Mouse (Mus musculus): ENCODE measurements at regions not wholly inside any gene's neighbourhood (a gene's known extent, or its start where the extent isn't known, plus 50 kb on each side); places are given as distances from the start of the nearest gene placed in this dataset.

DNA sequence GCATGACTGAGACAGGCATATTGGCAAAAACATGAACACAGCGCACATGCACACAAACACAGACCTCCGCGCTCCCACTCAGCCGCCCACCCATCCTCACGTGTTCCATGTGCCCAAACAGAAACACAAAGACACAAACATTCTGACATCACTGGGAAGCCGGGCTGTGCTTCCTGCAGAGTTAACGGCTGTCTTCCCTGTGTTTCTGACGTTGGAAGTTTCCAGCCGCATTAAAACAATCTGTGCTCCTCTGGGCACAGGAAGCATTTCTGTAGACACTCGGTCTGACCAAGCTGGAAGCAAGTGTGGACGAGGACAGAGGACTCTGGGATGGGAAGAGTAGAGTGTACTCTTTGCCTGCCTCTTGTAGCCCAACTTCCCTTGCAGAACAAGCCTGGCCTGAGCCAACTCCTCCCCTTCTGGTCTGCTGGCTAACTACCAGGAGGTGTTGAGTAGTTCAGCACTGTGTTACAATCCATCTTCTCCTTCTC lies 296.2 kb upstream of the Zfp703 start:
- peak; percentile 45 to 46 for DNase-seq (ENCODE audit: low spot score in 2 of 2)

DNA sequence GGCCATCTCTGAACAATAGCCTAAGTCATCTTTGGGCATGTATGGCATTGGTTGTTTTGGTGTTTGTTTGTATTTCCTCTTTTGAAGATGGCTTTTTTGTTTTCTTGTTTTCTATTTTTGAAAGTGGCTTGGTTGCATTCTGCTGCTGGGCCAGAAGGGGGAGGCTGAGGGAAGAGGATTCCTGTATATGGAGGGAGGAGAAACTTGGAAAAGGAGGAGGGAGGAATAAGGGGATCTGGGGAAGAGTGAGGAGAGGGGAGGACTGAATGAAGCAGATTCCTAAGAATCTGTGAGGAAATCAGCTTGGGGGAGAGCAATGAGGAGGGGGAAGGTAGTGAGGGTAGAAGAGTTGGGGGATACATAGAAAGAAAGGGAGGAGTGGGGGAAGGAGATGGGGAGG lies 290.0 kb upstream of the Zfp703 start:
- no peak for DNase-seq (ENCODE audit: low spot score in 2 of 2)

DNA sequence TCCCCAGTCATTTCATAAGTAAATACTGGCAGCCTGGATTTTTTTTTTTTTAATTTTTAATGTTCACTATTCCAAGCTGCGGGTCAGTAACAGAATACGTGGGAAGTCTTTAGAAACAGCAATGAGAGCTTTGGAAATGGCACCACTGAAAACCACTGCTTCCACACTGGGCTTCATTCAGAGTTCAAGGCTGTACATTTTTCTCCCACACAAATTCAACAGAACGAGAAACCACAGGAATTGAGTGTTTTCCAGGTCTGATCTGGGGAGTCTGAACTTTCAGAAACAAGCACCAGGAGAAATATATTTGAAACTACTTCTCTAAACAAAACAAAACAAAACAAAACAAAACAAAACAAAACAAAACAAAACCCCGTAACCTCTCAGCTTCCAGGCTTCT lies 289.1 kb upstream of the Zfp703 start:
- DNase-seq (ENCODE audit: low spot score in 2 of 2): no peak

DNA sequence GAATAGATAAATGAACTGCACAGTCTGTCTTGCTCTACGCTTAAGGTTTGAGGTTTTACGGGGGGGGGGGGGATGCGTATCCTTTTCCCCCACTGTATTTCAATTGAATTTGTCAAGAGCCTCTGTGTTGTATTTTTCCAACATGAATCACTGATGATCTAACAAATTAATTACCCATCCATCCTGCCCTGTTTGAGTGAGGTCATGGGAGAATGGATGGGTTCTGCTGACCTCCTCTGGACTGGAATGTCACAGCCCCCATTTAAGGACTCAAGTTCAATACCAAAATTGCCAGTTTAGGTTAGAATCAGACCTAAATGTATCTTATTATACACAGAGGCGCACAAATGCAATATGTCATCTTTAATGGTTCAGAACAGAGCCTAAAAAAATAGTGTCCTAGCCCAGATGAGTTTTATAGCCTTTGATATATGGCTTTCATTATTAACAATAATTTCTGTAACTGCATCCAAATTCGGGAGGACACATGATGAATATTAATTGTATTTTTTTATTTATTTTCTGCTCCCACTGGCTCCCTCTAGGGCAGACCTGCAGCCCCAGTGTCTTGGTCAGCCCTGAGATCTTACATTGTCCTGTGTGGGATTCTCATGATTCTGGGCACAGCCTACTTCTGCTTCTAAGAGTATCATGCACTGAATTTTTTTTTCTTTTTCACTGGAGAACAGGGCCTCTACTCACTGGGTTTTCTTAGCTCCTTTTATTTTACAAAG lies 288.2 kb upstream of the Zfp703 start:
- no peak for DNase-seq (ENCODE audit: low spot score in 2 of 2)

DNA sequence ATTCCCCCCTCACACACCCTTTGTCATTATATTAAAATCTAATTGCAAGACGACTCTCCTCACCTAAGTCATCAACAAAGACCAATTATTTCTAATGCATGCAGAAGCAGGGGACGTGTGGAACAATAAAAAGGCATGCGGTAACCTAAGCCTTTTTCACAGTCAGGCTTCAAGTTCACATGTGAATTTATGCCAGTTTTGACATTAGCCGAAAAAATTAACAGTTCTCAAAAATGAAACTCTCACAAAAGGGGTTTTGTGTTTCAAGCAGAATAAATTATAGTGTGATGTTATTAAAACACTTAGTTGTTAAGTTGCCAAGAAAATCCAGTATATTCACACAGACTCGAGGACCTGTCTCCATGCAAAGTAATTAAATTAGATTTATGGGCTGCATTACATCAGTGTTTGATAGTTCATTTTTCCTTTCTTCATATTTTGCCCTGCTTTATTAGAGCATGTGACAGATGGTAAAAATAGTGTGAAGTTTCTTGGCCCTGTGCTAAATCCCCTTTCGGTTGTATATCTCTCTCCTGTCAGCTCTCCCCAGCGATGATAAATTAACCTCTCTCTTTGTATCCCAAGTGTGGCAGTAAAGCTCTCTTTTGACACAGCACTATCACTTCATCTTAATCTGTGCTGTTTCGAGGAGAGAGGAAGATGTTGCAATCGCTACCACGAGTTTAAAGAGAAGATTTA lies 287.5 kb upstream of the Zfp703 start:
- DNase-seq (ENCODE audit: low spot score in 2 of 2): no peak

DNA sequence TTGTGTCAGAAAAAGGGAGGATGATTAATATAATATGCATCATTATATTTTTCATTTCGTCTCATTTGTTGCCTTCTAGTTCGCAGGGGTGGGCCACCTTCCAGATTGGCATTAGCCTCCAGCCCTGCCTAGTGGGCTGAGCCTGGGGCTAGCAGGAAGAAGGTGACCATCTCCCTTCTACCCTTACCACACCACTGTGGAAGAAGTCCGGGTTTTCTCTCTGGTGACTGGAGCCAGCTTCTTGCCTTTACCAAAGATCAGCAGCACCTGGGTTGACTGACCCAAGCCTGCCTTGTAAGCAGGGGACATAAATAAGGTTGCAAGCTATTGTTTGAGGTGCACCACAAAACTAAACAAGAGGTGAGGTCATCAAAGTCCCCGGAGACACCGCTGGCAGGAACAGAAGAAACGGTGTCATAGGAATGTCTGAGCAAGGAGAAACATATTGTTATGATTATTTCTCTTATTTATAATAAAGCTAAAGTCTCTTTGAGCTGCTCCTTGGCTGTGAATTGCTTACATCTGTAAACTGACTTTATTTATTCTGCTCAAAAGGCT lies 286.9 kb upstream of the Zfp703 start:
- no peak for DNase-seq (ENCODE audit: low spot score in 2 of 2)

DNA sequence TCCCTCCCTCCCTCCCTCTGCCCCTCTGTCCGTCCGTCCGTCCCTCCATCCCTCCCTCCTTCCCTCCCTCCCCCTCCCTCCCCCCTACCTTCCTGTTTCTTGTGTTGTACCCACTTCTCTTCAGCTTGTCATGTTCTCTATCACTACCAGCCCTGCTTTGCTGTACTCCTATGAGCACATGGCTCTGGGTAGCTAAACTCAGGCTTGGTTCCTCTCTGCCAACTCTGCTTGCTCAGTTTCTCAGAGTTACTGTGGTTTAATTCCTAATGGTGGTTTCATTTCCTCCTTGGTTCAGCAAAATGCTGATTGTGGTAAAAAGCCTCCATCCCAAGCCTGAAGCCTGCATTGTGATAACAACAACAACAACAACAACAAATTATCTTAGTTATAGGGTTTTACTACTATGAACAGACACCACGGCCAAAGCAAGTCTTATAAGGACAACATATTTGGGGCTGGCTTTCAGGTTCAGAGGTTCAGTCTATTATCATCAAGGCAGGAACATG lies 279.5 kb upstream of the Zfp703 start:
- no peak for DNase-seq (ENCODE audit: low spot score in 2 of 2)

DNA sequence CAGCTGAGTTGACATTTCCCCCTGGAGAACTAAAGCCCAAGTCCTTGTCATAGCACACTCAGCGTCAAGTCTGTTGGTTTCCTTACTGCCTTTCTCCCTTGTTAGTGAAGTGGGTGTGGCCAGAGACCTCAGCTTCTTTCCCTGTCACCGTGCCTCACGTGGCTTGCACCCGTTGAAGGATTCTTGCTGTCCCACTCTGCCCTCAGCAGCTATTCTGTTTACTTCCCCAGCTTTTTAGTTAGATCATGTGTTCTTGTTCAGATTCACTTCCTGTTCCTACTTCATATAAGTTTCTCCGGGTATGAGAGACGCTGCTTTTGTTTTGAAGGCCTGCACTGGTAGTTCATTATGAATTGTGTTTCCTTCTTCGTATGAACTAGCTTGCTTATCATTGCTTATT lies 278.5 kb upstream of the Zfp703 start:
- DNase-seq (ENCODE audit: low spot score in 2 of 2): no peak

DNA sequence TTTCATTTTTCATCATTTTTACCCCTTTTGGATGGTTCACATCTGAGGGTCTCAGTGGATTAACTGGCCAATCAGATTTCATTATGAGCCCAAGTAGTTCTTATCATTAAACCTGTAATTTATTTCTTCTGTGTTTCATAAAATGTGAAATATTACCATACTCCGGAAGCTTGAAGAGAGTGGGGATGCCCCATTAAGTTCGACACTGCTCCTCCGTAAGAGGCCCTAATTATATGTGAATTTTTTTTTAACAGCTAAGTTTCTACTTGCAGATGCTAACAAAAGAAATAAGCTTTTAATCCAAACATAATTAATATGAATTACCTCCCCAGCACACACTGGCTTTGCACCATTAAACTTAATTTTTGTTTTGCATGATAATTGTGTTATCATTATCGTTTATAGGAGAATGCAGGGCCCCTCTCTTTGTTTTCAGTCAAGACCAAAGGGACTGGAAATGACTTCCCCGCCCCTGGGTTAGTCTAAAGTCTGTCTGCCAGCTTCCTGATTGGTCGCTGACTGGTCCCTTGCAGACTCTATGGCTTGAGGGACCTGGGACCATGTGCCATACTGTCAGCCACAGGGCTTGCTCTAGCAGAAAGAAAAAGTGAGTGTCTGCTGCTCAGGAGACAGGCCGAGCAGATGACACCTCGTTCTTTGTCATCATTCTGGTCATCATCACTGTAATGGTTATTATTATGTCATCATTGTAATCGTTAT lies 270.9 kb upstream of the Zfp703 start:
- no peak for DNase-seq (ENCODE audit: low spot score in 2 of 2)

DNA sequence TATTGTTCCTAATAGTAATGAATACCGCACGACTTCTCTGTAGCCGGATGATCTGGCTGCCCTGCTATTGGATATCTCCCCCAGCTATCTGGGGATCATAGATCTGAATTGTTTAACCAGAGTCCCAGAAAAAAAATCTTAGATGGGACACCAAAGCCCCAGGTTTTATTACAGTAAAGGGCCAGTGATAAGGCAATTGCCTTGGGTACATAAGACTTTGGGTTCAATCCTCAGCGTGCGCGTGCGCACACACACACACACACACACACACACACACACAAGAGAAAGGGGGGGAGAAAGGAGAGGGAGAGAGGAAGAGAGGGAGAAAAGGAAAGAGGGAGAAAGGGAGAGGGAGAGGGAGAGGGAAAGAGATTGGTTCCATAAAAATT lies 270.4 kb upstream of the Zfp703 start:
- DNase-seq (ENCODE audit: low spot score in 2 of 2): no peak

DNA sequence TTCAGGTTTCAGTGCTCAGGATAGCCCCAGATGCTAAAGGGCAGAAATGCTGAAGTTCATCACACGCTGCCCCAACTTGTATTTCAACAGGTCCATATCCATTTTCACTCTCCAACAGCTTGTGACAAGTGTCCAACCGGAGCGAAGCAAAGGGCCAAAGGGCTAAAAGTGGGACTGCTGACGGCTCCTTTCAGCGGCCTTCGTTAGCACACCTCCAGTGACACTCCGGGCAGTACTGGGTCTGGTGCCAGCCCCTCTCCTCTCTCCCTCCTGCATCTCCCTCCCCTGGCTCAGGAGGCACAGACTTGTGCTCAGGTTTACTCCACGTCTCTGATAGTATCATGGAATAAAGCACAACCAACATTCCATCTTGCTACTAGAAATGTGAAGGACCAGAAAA lies 263.3 kb upstream of the Zfp703 start:
- DNase-seq (ENCODE audit: low spot score in 2 of 2): no peak

DNA sequence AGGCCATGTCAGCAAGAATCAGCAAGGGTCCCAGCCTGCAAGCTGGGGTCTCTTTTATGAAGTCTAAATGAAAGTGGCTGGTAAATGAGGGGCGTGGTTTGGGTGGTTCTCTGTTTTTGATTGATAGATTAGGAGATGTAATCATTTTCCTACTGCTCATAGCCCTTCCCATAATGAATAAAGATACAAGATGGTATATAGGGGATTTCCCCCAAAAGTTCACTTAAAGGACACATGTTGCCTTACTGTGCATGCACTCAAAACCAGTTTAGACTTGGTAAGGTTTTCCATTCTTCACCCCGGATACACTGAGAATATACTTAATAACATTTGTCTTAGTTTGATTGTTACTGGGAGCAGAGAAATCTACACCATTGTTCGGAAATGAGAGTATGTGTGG lies 262.4 kb upstream of the Zfp703 start:
- no peak for DNase-seq (ENCODE audit: low spot score in 2 of 2)

DNA sequence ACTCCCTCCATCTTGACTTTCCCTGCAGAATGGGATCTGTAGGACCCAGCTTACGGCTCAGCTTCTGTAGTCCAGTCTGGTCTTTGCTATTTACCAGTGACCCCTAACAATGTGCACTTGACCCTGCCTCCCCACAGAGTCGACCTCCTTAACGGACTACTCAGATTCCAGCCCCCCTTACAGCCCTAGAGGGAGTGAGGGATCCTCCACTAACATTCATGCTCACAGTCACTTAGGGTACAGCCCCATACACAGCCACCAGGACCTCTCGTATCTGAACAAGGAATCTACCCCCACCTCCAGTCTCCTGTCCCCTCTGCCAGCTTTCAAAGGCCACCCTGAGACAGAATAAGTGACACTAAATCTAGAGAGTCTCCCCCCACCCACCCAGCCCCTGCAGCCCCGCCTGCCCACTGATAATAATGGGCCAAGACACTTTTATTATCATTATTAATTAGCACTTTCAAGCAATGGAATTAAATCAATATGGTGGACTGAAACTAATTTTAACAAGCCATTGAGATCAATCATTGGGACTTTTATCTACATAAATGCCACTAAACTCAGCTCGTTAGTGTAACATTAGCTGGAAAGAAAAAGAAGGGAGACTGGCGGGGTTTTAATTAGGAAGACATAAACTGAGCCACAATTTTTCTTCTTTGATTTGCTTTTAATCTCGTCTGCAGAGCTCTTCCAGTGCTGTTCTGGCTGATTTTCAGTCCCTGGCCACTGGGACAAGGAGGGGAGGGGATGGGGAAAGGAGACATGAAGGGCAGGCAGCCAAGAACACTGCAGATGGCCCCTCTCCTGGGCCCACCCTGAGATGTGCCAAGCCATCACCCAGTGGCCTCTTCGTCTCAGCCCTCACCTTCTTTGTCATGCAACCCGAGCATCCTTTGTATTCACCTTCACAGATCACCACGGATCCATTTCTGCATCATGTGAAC lies 258.4 kb upstream of the Zfp703 start:
- DNase-seq (ENCODE audit: low spot score in 2 of 2): no peak

DNA sequence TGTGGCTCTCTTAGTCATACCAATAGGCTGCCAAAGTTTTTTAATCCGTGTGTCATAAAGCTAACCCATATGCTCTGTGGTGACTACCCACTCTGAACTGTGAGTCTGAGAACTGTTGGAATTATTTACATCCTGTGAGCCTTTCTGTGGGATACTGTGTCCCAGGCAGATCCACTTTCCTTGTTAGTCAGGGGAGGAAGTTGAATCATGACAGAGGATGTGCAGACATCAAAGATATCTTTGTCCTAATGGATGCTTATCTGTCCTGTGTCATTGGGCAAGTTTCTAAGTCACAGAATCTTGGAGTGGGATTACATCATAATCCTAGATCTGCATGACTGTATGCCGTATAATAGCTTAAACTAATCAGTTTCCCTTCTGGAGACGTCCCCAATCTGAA lies 254.4 kb upstream of the Zfp703 start:
- no peak for DNase-seq (ENCODE audit: low spot score in 2 of 2)

DNA sequence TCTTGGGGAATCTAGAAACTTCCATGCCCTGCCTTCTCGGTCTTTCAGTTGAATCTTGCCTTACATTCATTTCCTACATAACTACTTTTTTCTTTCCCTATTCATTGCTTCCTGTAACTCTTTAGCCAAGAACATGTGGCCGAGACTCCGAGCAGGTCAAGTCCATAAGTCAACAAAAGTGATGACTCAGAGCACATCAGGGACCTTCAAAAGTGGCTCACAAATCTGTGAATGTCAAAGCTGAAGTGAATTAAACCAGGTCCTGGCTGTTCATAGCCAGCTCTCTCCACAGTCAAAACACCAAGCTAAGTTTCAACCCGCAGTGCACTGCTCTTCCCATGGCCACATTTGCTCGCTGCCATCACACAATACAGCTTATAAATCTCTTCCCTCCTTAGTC lies 252.5 kb upstream of the Zfp703 start:
- no peak for DNase-seq (ENCODE audit: low spot score in 2 of 2)

DNA sequence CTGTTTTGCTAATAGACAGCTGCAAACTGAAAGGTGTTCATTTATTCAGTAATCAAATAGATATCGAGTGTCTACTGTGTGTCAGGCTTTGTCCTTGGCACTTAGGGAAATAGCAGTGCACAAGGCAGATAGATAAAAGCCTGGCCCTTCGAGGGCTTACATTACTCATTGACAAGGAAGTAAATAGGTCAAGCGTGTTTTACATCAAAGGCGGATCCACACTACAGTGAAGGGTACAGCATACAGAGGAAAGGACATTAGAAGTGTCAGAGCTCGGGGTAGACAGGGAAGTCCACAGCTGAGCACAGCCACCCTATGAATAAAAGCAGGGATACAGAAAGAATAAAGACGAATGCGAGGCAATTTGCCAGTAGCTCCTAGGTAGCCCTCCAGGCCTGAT lies 251.6 kb upstream of the Zfp703 start:
- no peak for DNase-seq (ENCODE audit: low spot score in 2 of 2)

DNA sequence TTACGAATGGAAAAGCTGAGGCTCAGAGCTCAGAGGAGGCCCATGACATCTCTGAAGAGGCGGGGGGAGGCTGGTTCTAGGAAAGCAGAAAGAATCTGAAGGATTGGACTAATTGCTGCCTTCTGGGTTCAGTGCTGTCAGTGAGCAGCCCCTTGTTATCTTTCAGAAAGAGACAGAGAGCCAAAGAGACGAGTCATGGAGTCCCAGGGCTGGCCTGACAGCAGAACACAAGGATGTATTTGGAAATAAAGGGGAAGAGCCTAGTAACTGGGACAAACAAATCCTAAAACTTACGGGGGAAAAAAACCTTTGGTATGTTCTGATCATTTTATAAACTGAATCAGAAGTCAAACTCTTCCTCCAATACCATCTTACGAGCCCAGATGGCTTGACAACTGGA lies 247.8 kb upstream of the Zfp703 start:
- DNase-seq (ENCODE audit: low spot score in 2 of 2): no peak

DNA sequence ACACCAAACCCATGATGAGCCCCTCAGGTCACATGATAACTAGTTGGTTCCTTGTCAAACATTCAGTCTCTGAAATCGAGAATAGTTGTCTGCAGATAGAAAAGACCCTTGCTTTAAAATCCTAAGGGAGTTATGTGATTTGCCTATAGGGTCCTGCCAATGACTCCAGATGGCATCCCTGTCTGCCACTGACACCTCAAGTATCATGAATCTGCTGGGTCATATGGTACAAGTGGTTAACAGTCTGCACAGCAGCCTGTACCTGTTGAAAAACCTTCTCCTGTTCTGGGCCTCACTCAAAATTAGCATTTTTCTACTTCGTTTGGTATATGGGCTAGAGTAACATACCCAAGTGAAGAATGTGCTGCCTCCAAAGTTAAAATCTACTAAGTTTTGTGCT lies 246.0 kb upstream of the Zfp703 start:
- DNase-seq (ENCODE audit: low spot score in 2 of 2): no peak

DNA sequence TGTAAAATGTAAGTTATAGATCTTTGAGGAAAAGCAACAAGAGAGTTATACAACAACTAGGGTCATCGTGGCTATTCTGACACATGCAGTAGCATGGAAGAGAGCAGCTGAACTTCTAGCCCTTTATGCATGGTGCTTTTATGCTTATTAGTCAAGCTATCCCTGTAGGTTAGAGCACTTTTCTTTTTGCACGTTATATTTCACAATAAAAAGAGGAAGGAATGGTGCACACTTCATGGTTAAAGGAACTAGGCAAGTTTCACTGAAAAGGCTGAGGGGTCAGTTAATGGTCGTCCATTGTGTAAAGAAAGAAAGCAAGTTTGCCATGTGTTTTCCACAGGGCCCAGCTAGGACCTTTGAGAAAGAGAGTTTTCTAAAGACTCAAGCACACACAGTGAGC lies 232.7 kb upstream of the Zfp703 start:
- no peak for DNase-seq (ENCODE audit: low spot score in 2 of 2)

DNA sequence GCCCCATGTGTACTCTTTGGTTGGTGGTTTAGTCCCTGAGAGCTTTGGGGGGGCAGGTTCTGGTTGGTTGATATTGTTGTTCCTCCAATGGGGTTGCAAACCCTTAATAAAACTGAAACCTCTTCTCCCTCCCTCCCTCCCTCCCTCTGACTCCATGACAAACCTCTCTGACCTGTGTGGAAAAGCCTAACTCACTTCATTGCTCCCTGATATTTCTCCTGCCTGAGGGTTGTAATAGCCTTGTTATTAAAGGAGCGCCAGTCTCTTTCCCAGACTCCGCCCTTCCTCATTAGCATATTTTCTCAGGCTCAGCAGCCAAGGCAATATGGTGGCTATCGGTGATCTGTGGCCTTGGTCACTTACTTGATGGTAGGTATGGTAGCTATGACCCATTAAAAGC lies 230.3 kb upstream of the Zfp703 start:
- DNase-seq (ENCODE audit: low spot score in 2 of 2): no peak
